Mouse (Mus musculus): ENCODE results near the gene Neo1. TPM values are rescaled to one million over a fixed set of nuclear protein-coding genes. Genes with fewer than 3 reads are reported as not detected.
"Not testable (repeated sequence)": the region's sequence is repeated elsewhere in the genome, so short reads cannot be mapped to it uniquely, and the experiment has no call there.

Neo1 gene
- polyA plus RNA-seq, 2 experiments from 2014 or later = 0.24 to 0.32 TPM

GRCm38 (mm10) chr9:58989255-58989928 is 46.8 kb downstream of the Neo1 start:
- ATAC-seq = no peak

- no peak for ATAC-seq
Observed at GRCm38 (mm10) chr9:58979034-58979433, 57.2 kb downstream of the Neo1 start.

GRCm38 (mm10) chr9:58971154-58971553 is 65.1 kb downstream of the Neo1 start:
- ATAC-seq = not testable (repeated sequence)

GRCm38 (mm10) chr9:58967371-58967770 is 68.9 kb downstream of the Neo1 start:
- no peak for ATAC-seq

GRCm38 (mm10) chr9:58955507-58955906 is 80.7 kb downstream of the Neo1 start:
- ATAC-seq = no peak

- not testable (repeated sequence) for ATAC-seq
Observed at GRCm38 (mm10) chr9:58945910-58946309, 90.3 kb downstream of the Neo1 start.

GRCm38 (mm10) chr9:58934776-58935175 is 101.5 kb downstream of the Neo1 start:
- ATAC-seq = no peak

GRCm38 (mm10) chr9:58928103-58928502 is 108.1 kb downstream of the Neo1 start:
- no peak for ATAC-seq

GRCm38 (mm10) chr9:58902869-58903585 is 133.2 kb downstream of the Neo1 start:
- ATAC-seq = no peak

GRCm38 (mm10) chr9:58899602-58900001 is 136.6 kb downstream of the Neo1 start:
- no peak for ATAC-seq

GRCm38 (mm10) chr9:58891840-58892640 is 144.2 kb downstream of the Neo1 start:
- no peak for ATAC-seq

- ATAC-seq = no peak
Observed at GRCm38 (mm10) chr9:58890893-58891292, 145.3 kb downstream of the Neo1 start.

GRCm38 (mm10) chr9:58889782-58890448 is 146.3 kb downstream of the Neo1 start:
- ATAC-seq = no peak

- no peak for ATAC-seq
Observed at GRCm38 (mm10) chr9:58882686-58883085, 153.6 kb downstream of the Neo1 start.

- no peak for ATAC-seq
Observed at GRCm38 (mm10) chr9:58879836-58880235, 156.4 kb downstream of the Neo1 start.

- ATAC-seq = no peak
Observed at GRCm38 (mm10) chr9:58876946-58877625, 159.2 kb downstream of the Neo1 start.

- ATAC-seq = no peak
Observed at GRCm38 (mm10) chr9:58875439-58875838, 160.8 kb downstream of the Neo1 start.

GRCm38 (mm10) chr9:58874354-58874753 is 161.9 kb downstream of the Neo1 start:
- ATAC-seq = no peak

- ATAC-seq = no peak
Observed at GRCm38 (mm10) chr9:58873541-58874324, 162.5 kb downstream of the Neo1 start.

- no peak for ATAC-seq
Observed at GRCm38 (mm10) chr9:58871141-58871540, 165.1 kb downstream of the Neo1 start.

GRCm38 (mm10) chr9:58863826-58864225 is 172.4 kb downstream of the Neo1 start:
- no peak for ATAC-seq
